Mouse (Mus musculus): ENCODE measurements around the gene Slc22a15.
A peak's percentile ranks its signal among the peaks of the same experiment; 100 is the strongest.
"Not testable (repeated sequence)": the region's sequence is repeated elsewhere in the genome, so short reads cannot be mapped to it uniquely, and the experiment has no call there.

The Slc22a15 gene

GRCm38 (mm10) chr3:101871951-101872350 lies 52.3 kb downstream of the Slc22a15 start:
- no peak for DNase-seq (ENCODE audit: low read depth, low spot score)

- no peak for DNase-seq (ENCODE audit: low read depth, low spot score)
Measured at GRCm38 (mm10) chr3:101867001-101867421, 57.2 kb downstream of the Slc22a15 start.

GRCm38 (mm10) chr3:101861856-101862255 lies 62.4 kb downstream of the Slc22a15 start:
- DNase-seq (ENCODE audit: low read depth, low spot score), result no peak

GRCm38 (mm10) chr3:101860151-101860550 lies 64.1 kb downstream of the Slc22a15 start:
- no peak for DNase-seq (ENCODE audit: low read depth, low spot score)

GRCm38 (mm10) chr3:101859740-101860139 lies 64.5 kb downstream of the Slc22a15 start:
- no peak for DNase-seq (ENCODE audit: low read depth, low spot score)

GRCm38 (mm10) chr3:101854075-101854474 lies 70.2 kb downstream of the Slc22a15 start:
- DNase-seq (ENCODE audit: low read depth, low spot score), result no peak

GRCm38 (mm10) chr3:101851363-101851762 lies 72.9 kb downstream of the Slc22a15 start:
- DNase-seq (ENCODE audit: low read depth, low spot score), result no peak

- DNase-seq (ENCODE audit: low read depth, low spot score), result peak; percentile 57
Measured at GRCm38 (mm10) chr3:101848816-101849215, 75.4 kb downstream of the Slc22a15 start, which contains the start of gene Mab21l3. Gene Mab21l3 (minus strand): TSS chr3:101848959.

GRCm38 (mm10) chr3:101846096-101846495 lies 78.2 kb downstream of the Slc22a15 start:
- DNase-seq (ENCODE audit: low read depth, low spot score), result no peak

- no peak for DNase-seq (ENCODE audit: low read depth, low spot score)
Measured at GRCm38 (mm10) chr3:101842372-101843094, 81.7 kb downstream of the Slc22a15 start.

- DNase-seq (ENCODE audit: low read depth, low spot score), result peak; percentile 49
Measured at GRCm38 (mm10) chr3:101839327-101839726, 84.9 kb downstream of the Slc22a15 start.

- DNase-seq (ENCODE audit: low read depth, low spot score), result no peak
Measured at GRCm38 (mm10) chr3:101836971-101837370, 87.3 kb downstream of the Slc22a15 start.

- DNase-seq (ENCODE audit: low read depth, low spot score), result no peak
Measured at GRCm38 (mm10) chr3:101836532-101836931, 87.7 kb downstream of the Slc22a15 start.

- peak; percentile 94 for DNase-seq (ENCODE audit: low read depth, low spot score)
Measured at GRCm38 (mm10) chr3:101836045-101836444, 88.2 kb downstream of the Slc22a15 start.

- no peak for DNase-seq (ENCODE audit: low read depth, low spot score)
Measured at GRCm38 (mm10) chr3:101831189-101831858, 92.9 kb downstream of the Slc22a15 start.

- DNase-seq (ENCODE audit: low read depth, low spot score), result peak; percentile 20
Measured at GRCm38 (mm10) chr3:101829881-101830616, 94.2 kb downstream of the Slc22a15 start.

GRCm38 (mm10) chr3:101828595-101828994 lies 95.7 kb downstream of the Slc22a15 start:
- no peak for DNase-seq (ENCODE audit: low read depth, low spot score)

- DNase-seq (ENCODE audit: low read depth, low spot score), result no peak
Measured at GRCm38 (mm10) chr3:101827220-101827715, 97.0 kb downstream of the Slc22a15 start.

- DNase-seq (ENCODE audit: low read depth, low spot score), result no peak
Measured at GRCm38 (mm10) chr3:101824338-101824737, 99.9 kb downstream of the Slc22a15 start.

GRCm38 (mm10) chr3:101822052-101822451 lies 102.2 kb downstream of the Slc22a15 start:
- DNase-seq (ENCODE audit: low read depth, low spot score), result peak; percentile 36

- not testable (repeated sequence) for DNase-seq (ENCODE audit: low read depth, low spot score)
Measured at GRCm38 (mm10) chr3:101820708-101821107, 103.5 kb downstream of the Slc22a15 start.

GRCm38 (mm10) chr3:101816006-101816405 lies 108.2 kb downstream of the Slc22a15 start:
- no peak for DNase-seq (ENCODE audit: low read depth, low spot score)

All from R1 (cell line).